Mouse (Mus musculus) liver, postnatal 0 days (tissue): ENCODE data around the gene Kalrn.

Experiments used
- CTCF ChIP-seq: sonication (generic); IDR thresholded peaks from 2 replicates; pipeline ENCODE4 v1.5.1; 2016; ENCODE audit warnings: antibody characterized with exemption, low read depth
- EP300 ChIP-seq: IDR thresholded peaks from 2 replicates; pipeline ENCODE4 v1.6.1; 2016; ENCODE audit warnings: antibody characterized with exemption, low read depth, mild to moderate bottlenecking

- TF ChIP-seq CTCF (peak; percentile 46), EP300 (no peak)
Measured at GRCm38 (mm10) chr16:34082494-34083469, 490.6 kb downstream of the Kalrn start.
